Mouse (Mus musculus) MEL (cell line): ENCODE data around the gene Angptl8. TPM values are rescaled to one million over a fixed set of nuclear protein-coding genes. Genes with fewer than 3 reads are reported as not detected.

ENCODE experiments used
- DNase-seq: peaks from one replicate; pipeline ENCODE4 v3.0.0; 2011; ENCODE audit warnings: low read depth, low spot score
- H3K27ac ChIP-seq: 2 replicates; pipeline ENCODE4 v1.5.1; 2012; ENCODE audit warnings: low read depth, mild to moderate bottlenecking, control low read depth, low read length, moderate library complexity; ENCODE audit not compliant: control insufficient read depth
- H3K27me3 ChIP-seq, 2 experiments: fragments of 150-350 bp in 1 of 2; sonication (generic) in 1 of 2; 2 replicates each; pipeline ENCODE4 v1.6.1; 2012; ENCODE audit warnings: low read length in 2 of 2, mild to moderate bottlenecking in 2 of 2, improper control_type of control experiment in 1 of 2, moderate library complexity in 1 of 2; ENCODE audit not compliant: insufficient read depth in 2 of 2, control insufficient read depth in 1 of 2
- H3K36me3 ChIP-seq, 2 experiments: 2 replicates each; pipeline ENCODE4 v1.6.1; 2012 to 2014; ENCODE audit warnings: low read length in 2 of 2, improper control_type of control experiment in 1 of 2, inconsistent platforms in 1 of 2, mild to moderate bottlenecking in 1 of 2; ENCODE audit not compliant: insufficient read depth in 2 of 2, control insufficient read depth in 1 of 2
- H3K4me1 ChIP-seq, 2 experiments: fragments of 150-350 bp in 1 of 2; sonication (generic) in 1 of 2; 2 replicates each; pipeline ENCODE4 v1.6.1; 2012; ENCODE audit warnings: low read length in 2 of 2, improper control_type of control experiment in 1 of 2, mild to moderate bottlenecking in 1 of 2; ENCODE audit not compliant: insufficient read depth in 2 of 2, control insufficient read depth in 1 of 2
- H3K4me3 ChIP-seq, 2 experiments: fragments of 150-350 bp in 1 of 2; sonication (generic) in 1 of 2; 2 replicates each; pipeline ENCODE4 v1.5.1; 2012; ENCODE audit warnings: low read depth in 2 of 2, low read length in 2 of 2, mild to moderate bottlenecking in 2 of 2, moderate library complexity in 2 of 2, control low read depth in 1 of 2, improper control_type of control experiment in 1 of 2; ENCODE audit not compliant: control insufficient read depth in 1 of 2, insufficient read depth in 1 of 2
- H3K79me2 ChIP-seq: 2 replicates; pipeline ENCODE4 v1.6.1; 2012; ENCODE audit warnings: mild to moderate bottlenecking, low read length, moderate library complexity; ENCODE audit not compliant: control insufficient read depth, poor library complexity, insufficient read depth
- H3K9ac ChIP-seq: 2 replicates; pipeline ENCODE4 v1.6.1; 2012; ENCODE audit warnings: low read depth, mild to moderate bottlenecking, control low read depth, low read length, moderate library complexity; ENCODE audit not compliant: control insufficient read depth, poor library complexity, severe bottlenecking
- H3K9me3 ChIP-seq: fragments of 150-350 bp; sonication (generic); replicated peaks from 2 replicates; pipeline ENCODE4 v1.6.1; 2012; ENCODE audit warnings: mild to moderate bottlenecking, low read length, improper control_type of control experiment, moderate library complexity; ENCODE audit not compliant: insufficient read depth
- BHLHE40 ChIP-seq: IDR thresholded peaks from 2 replicates; pipeline ENCODE4 v1.6.1; 2012; ENCODE audit warnings: low read depth, mild to moderate bottlenecking, inconsistent platforms, low read length, improper control_type of control experiment, borderline replicate concordance
- CHD1 ChIP-seq: IDR thresholded peaks from 2 replicates; pipeline ENCODE4 v1.6.1; 2012; ENCODE audit warnings: low read depth, mild to moderate bottlenecking, inconsistent platforms, low read length, improper control_type of control experiment
- CHD2 ChIP-seq: IDR thresholded peaks from 2 replicates; pipeline ENCODE4 v1.6.1; 2011; ENCODE audit warnings: low read length, improper control_type of control experiment
- CTCF ChIP-seq, 3 experiments: IDR thresholded peaks in 2 of 3; conservative IDR thresholded peaks in 1 of 3; 2 replicates each; pipeline ENCODE4 v1.5.1; 2011 to 2012; ENCODE audit warnings: low read length in 3 of 3, low read depth in 2 of 3, mild to moderate bottlenecking in 2 of 3, improper control_type of control experiment in 1 of 3, inconsistent platforms in 1 of 3, mixed read lengths in 1 of 3, moderate library complexity in 1 of 3; ENCODE audit not compliant: control insufficient read depth in 1 of 3, insufficient read depth in 1 of 3, poor library complexity in 1 of 3, severe bottlenecking in 1 of 3
- E2F4 ChIP-seq: IDR thresholded peaks from 2 replicates; pipeline ENCODE4 v1.6.1; 2011; ENCODE audit warnings: low read depth, low read length, improper control_type of control experiment, borderline replicate concordance
- EP300 ChIP-seq, 2 experiments: IDR thresholded peaks; 2 replicates each; pipeline ENCODE4 v1.6.1; 2011; ENCODE audit warnings: improper control_type of control experiment in 2 of 2, low read length in 2 of 2, low read depth in 1 of 2, mild to moderate bottlenecking in 1 of 2
- ETS1 ChIP-seq: IDR thresholded peaks from 2 replicates; pipeline ENCODE4 v1.6.1; 2012; ENCODE audit warnings: low read depth, mild to moderate bottlenecking, inconsistent platforms, low read length, improper control_type of control experiment, moderate library complexity
- MYB ChIP-seq: IDR thresholded peaks from 2 replicates; pipeline ENCODE4 v1.6.1; 2011; ENCODE audit warnings: mild to moderate bottlenecking, low read depth, low read length, improper control_type of control experiment
- MYC ChIP-seq: IDR thresholded peaks from 2 replicates; pipeline ENCODE4 v1.6.1; 2011; ENCODE audit warnings: low read depth, mild to moderate bottlenecking, low read length, improper control_type of control experiment, moderate library complexity
- NRF1 ChIP-seq: IDR thresholded peaks from 2 replicates; pipeline ENCODE4 v1.6.1; 2014; ENCODE audit warnings: low read depth, mild to moderate bottlenecking, inconsistent platforms, low read length, improper control_type of control experiment, moderate library complexity; ENCODE audit not compliant: poor library complexity, insufficient read depth, severe bottlenecking
- POLR2AphosphoS2 ChIP-seq: IDR thresholded peaks from 2 replicates; pipeline ENCODE4 v1.6.1; 2011; ENCODE audit warnings: low read length, improper control_type of control experiment
- POLR2AphosphoS5 ChIP-seq: IDR thresholded peaks from 2 replicates; pipeline ENCODE4 v1.6.1; 2012; ENCODE audit warnings: low read depth, borderline replicate concordance, mild to moderate bottlenecking, inconsistent platforms, low read length, moderate library complexity, mixed read lengths
- RAD21 ChIP-seq: IDR thresholded peaks from 2 replicates; pipeline ENCODE4 v1.6.1; 2011; ENCODE audit warnings: mild to moderate bottlenecking, low read depth, low read length, improper control_type of control experiment
- TBP ChIP-seq: IDR thresholded peaks from 2 replicates; pipeline ENCODE4 v1.8.0; 2011; ENCODE audit warnings: low read depth, low read length, improper control_type of control experiment
- UBTF ChIP-seq: IDR thresholded peaks from 2 replicates; pipeline ENCODE4 v1.6.1; 2012; ENCODE audit warnings: low read depth, mild to moderate bottlenecking, inconsistent platforms, low read length, improper control_type of control experiment, moderate library complexity, borderline replicate concordance; ENCODE audit not compliant: insufficient read depth
- USF2 ChIP-seq, 2 experiments: IDR thresholded peaks; 2 replicates each; pipeline ENCODE4 v1.6.1; 2011 to 2012; ENCODE audit warnings: improper control_type of control experiment in 2 of 2, low read length in 2 of 2, borderline replicate concordance in 1 of 2, inconsistent platforms in 1 of 2, low read depth in 1 of 2, mild to moderate bottlenecking in 1 of 2; ENCODE audit not compliant: insufficient read depth in 1 of 2
- ZKSCAN1 ChIP-seq: IDR thresholded peaks from 2 replicates; pipeline ENCODE4 v1.6.1; 2012; ENCODE audit warnings: low read depth, mild to moderate bottlenecking, inconsistent platforms, low read length, improper control_type of control experiment, moderate library complexity
- polyA plus RNA-seq, 2 experiments: library from polyadenylated mRNA; stranded (reverse) in 1 of 2; unstranded in 1 of 2; fragments of >175 nt in 1 of 2; fragments of >200 nt in 1 of 2; gene quantifications; 2 replicates each; pipeline versions ENCODE4 v1.2.1 to v1.2.4; 2012; ENCODE audit warnings: low replicate concordance in 2 of 2, low read depth in 1 of 2; ENCODE audit not compliant: insufficient read length in 2 of 2, insufficient read depth in 1 of 2, missing spikeins in 1 of 2
- total RNA-seq: library from RNA; depleted of rRNA; stranded (reverse); fragments of 300-350 nt; gene quantifications from 2 replicates; pipeline ENCODE4 v1.2.3, GENCODE M21; 2012

Gene Angptl8
- total and polyA plus RNA-seq, 3 experiments: 0.25 TPM; not detected in 2

- Histone ChIP-seq H3K27me3 (no peaks in the 10 kb centered on the region), H3K4me3 (no peak overlapping the region), H3K4me1 (no peaks in the 10 kb centered on the region), H3K9me3 (no peaks in the 10 kb centered on the region), H3K79me2 (no peaks in the 10 kb centered on the region), H3K36me3 (no peaks in the 10 kb centered on the region), H3K27ac (no peak overlapping the region), H3K9ac (no peak overlapping the region)
- no peak for DNase-seq
- TF ChIP-seq UBTF: no peak
- TF ChIP-seq ETS1: no peak
- TF ChIP-seq RAD21: no peak
- TF ChIP-seq NRF1: no peak
- no peak for TF ChIP-seq CTCF (IDR thresholded peaks at IDR 0.05 in 2 of 3, conservative IDR thresholded peaks at IDR 0.05 in 1 of 3; ENCODE audit: control insufficient read depth in 1 of 3, insufficient read depth in 1 of 3, low read depth in 2 of 3, low read length in 3 of 3, poor library complexity in 1 of 3, severe bottlenecking in 1 of 3)
- TF ChIP-seq MYB: no peak
- TF ChIP-seq E2F4: no peak
- TF ChIP-seq USF2 (IDR thresholded peaks at IDR 0.05; ENCODE audit: borderline replicate concordance in 1 of 2, insufficient read depth in 1 of 2, low read depth in 1 of 2, low read length in 2 of 2): no peak
- no peak for TF ChIP-seq TBP
- no peak for TF ChIP-seq BHLHE40
- TF ChIP-seq ZKSCAN1: no peak
- TF ChIP-seq CHD1: no peak
- no peak for TF ChIP-seq POLR2AphosphoS2
- TF ChIP-seq CHD2: no peak
These were observed 3.6 kb upstream of the Angptl8 start for GRCm38 (mm10) chr9:21831558-21832240.

GRCm38 (mm10) chr9:21837690-21838089 is 2.4 kb downstream of the Angptl8 start:
- Histone ChIP-seq H3K4me3 (no peak overlapping the region), H3K36me3 (no peaks in the 10 kb centered on the region), H3K4me1 (no peaks in the 10 kb centered on the region), H3K9me3 (no peaks in the 10 kb centered on the region), H3K27me3 (no peaks in the 10 kb centered on the region), H3K9ac (no peak overlapping the region), H3K27ac (no peak overlapping the region), H3K79me2 (no peaks in the 10 kb centered on the region)
- no peak for DNase-seq
- no peak for TF ChIP-seq MYC
- TF ChIP-seq POLR2AphosphoS5: peak; percentile 84; the same call in 1 of the 2 replicates
- no peak for TF ChIP-seq EP300 (IDR thresholded peaks at IDR 0.05; ENCODE audit: low read depth in 1 of 2, low read length in 2 of 2)
- TF ChIP-seq TBP: no peak
